Mouse (Mus musculus) lung, adult 18-20 months (tissue): Measurements from ENCODE around the gene Ttc27.
A peak's percentile ranks its signal among the peaks of the same experiment; 100 is the strongest.
"Not testable (repeated sequence)": the region's sequence is repeated elsewhere in the genome, so short reads cannot be mapped to it uniquely, and the experiment has no call there.

Source experiments
- DNase-seq, 2 experiments: peaks; one replicate each; pipeline ENCODE4 v3.0.0; 2022; ENCODE audit warnings: mixed read lengths in 2 of 2

Ttc27 gene

GRCm38 (mm10) chr17:74717618-74718151 lies at the start of gene Ttc27:
Gene Ttc27 (plus strand): TSS chr17:74717732.
- DNase-seq = peak; percentile 97 to 98

GRCm38 (mm10) chr17:74668010-74668409 lies 49.5 kb upstream of the Ttc27 start:
- DNase-seq = no peak

- DNase-seq = peak; percentile 70 to 81
Measured at GRCm38 (mm10) chr17:74670031-74670430, 47.5 kb upstream of the Ttc27 start.

GRCm38 (mm10) chr17:74672446-74672845 lies 45.1 kb upstream of the Ttc27 start:
- peak; percentile 47 to 58 for DNase-seq

- DNase-seq = peak in 1 of 2 experiments; percentile 24
Measured at GRCm38 (mm10) chr17:74673251-74673650, 44.3 kb upstream of the Ttc27 start.

- DNase-seq = peak in 1 of 2 experiments; percentile 4
Measured at GRCm38 (mm10) chr17:74678061-74678460, 39.5 kb upstream of the Ttc27 start.

GRCm38 (mm10) chr17:74684927-74685326 lies 32.6 kb upstream of the Ttc27 start:
- no peak for DNase-seq

GRCm38 (mm10) chr17:74688555-74688954 lies 29.0 kb upstream of the Ttc27 start:
- no peak for DNase-seq

- DNase-seq = no peak
Measured at GRCm38 (mm10) chr17:74689406-74689805, 28.1 kb upstream of the Ttc27 start.

GRCm38 (mm10) chr17:74701661-74702060 lies 15.9 kb upstream of the Ttc27 start:
- DNase-seq = not testable (repeated sequence)

- no peak for DNase-seq
Measured at GRCm38 (mm10) chr17:74705480-74705879, 12.1 kb upstream of the Ttc27 start.

GRCm38 (mm10) chr17:74706593-74706992 lies 10.9 kb upstream of the Ttc27 start:
- no peak for DNase-seq

- no peak for DNase-seq
Measured at GRCm38 (mm10) chr17:74707637-74708152, 9.8 kb upstream of the Ttc27 start.

GRCm38 (mm10) chr17:74710731-74711130 lies 6.8 kb upstream of the Ttc27 start:
- DNase-seq = peak in 1 of 2 experiments; percentile 5

GRCm38 (mm10) chr17:74711627-74712026 lies 5.9 kb upstream of the Ttc27 start:
- DNase-seq = no peak

- DNase-seq = no peak
Measured at GRCm38 (mm10) chr17:74715128-74715527, 2.4 kb upstream of the Ttc27 start.

- DNase-seq = no peak
Measured at GRCm38 (mm10) chr17:74715724-74716123, 1.8 kb upstream of the Ttc27 start.

GRCm38 (mm10) chr17:74716643-74717042 lies 889 bp upstream of the Ttc27 start:
- DNase-seq = no peak

- no peak for DNase-seq
Measured at GRCm38 (mm10) chr17:74717091-74717617, 378 bp upstream of the Ttc27 start.

- no peak for DNase-seq
Measured at GRCm38 (mm10) chr17:74732872-74733271, 15.3 kb downstream of the Ttc27 start.

- no peak for DNase-seq
Measured at GRCm38 (mm10) chr17:74735392-74735791, 17.9 kb downstream of the Ttc27 start.

- DNase-seq = no peak
Measured at GRCm38 (mm10) chr17:74749659-74750058, 32.1 kb downstream of the Ttc27 start.

- DNase-seq = no peak
Measured at GRCm38 (mm10) chr17:74751026-74751425, 33.5 kb downstream of the Ttc27 start.

GRCm38 (mm10) chr17:74752906-74753627 lies 35.5 kb downstream of the Ttc27 start:
- DNase-seq = no peak
